Mouse (Mus musculus): Measurements from ENCODE around the gene Sphk2.

Gene Sphk2

DNA sequence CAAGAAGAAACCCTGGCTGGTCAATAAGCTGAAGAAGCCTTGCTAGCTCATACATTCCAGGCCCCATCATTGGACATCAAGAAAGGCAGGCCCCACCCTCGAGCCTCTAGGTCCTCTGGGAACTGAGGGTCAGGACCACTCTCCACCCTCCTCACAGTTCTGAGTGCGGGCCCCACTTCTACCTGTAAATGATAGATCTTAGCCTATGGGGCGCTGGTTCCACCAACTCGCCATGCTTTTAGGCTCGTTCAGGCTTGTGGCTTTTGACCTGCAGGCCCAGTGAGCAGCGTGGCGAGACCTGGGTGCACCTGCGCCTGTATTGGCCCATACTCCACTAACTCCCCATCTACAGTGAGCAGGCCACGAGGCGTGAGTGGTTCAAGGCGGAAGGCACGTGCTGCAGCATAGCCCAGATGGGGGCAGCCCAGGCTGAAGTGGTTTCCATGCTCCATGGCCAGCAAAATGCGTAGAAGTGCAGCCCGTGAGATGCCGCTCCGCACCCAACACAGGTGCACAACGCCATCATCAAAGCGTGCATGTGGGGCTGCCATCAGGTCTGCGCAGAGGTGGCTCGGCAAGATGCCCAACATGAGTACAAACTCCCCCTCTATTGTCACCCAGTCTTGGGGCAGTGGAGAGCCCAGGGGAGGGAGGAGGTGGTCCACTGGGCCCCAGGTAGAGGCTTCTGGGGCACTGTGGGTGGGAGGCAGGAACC is 7.2 kb downstream of the Sphk2 start:
- no peak for DNase-seq (ENCODE audit: low spot score in 2 of 2)

DNA sequence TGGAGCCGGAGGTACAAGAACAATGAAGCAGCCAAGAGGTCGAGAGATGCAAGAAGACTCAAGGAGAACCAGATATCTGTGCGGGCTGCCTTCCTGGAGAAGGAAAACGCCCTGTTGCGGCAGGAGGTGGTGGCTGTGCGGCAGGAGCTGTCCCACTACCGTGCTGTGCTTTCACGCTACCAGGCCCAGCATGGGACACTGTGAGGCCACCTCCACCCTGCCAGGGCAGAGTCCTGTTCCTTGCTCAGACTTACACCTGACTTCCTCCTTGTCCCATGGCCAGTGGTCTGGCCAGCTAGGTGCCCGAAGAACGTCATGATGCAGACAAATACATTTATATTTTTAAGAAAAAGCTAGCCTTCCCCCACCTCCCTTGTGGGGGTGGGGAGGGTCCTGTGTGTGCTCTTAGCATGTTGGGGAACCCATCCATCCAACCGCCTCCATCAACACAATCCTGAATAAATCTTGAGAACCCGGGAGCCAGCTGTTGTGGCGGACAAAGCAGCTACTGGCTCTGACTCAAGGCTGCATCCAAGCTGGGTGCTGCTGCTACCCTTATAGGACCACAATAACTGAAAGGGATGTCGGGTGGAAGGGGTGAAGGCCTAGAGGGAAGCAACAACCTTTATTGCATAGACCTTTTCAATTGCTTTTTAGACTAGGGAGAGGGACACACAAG is 8.0 kb downstream of the Sphk2 start:
- no peak for DNase-seq (ENCODE audit: low spot score in 2 of 2)

DNA sequence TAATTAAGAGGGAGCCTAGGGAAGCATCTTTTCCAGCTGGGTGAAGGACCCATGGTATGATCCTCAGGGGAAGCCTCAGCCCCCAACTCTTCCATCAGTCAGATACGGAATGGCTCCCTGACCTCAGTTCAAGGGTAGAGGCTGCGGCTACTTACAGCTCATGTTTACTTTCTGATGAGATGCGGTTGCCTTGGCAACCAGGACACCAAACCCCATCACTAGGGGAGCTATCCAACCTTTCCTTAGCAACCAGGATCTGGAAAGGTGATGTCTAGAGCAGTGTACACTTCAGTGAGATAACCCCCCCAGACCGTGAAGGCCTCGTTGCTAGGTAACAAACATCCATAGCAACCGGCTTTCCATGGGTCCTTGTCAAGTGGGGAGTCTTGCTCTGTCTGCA is 8.8 kb downstream of the Sphk2 start:
- DNase-seq (ENCODE audit: low spot score in 2 of 2), result no peak

DNA sequence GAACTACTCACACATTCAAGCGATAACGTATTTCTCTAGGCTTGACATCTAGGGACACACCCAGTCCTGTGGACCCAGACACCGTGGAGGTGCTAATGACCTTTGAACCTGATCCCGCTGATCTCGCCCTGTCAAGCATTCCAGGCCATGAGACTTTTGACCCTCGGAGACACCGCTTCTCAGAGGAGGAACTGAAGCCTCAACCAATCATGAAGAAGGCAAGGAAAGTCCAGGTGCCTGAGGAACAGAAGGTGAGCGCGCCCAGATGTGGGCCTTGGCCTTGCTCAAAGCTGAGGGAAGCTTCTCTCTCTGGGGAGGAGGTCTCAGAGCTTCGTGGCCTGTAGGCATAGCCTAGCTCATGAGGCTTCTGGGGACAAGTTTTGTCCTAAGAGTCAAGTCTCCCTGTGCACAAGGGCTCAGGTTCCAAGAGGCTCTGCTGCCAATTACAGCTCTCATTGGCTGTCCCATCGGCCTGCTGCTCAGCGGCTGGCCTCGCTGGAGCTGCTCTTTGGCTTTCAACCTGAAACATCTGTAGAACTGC is 9.5 kb downstream of the Sphk2 start:
- no peak for DNase-seq (ENCODE audit: low spot score in 2 of 2)

DNA sequence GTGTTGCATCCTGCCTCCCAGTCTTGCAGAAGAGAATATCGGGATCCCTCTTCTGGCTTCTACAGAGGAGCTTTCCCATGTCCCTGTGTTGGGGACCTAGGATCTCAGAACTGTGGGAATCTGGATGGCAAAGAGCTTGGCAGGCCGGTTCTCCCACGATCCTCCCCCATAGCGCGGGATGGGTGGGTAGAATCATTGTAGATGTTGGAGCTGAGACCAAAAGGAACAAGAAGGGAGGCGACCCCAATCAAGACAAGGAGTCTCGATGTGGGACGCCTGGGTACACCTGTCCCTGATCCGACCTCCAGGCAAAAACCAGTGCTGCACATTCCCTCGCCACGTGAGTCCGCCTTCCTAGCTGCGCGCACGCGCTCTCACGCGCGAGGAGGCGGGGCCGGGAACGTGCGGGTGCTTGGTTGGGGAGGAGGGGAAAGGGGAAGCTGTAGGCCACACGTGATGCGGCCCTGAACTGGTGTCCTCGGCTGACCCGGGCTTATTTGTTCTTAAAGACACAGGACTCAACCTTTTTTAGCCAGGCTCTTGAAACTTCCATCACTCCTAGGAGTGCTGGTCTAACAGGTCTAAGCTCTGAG is 10.3 kb downstream of the Sphk2 start:
- peak; percentile 81 to 86 for DNase-seq (ENCODE audit: low spot score in 2 of 2)

DNA sequence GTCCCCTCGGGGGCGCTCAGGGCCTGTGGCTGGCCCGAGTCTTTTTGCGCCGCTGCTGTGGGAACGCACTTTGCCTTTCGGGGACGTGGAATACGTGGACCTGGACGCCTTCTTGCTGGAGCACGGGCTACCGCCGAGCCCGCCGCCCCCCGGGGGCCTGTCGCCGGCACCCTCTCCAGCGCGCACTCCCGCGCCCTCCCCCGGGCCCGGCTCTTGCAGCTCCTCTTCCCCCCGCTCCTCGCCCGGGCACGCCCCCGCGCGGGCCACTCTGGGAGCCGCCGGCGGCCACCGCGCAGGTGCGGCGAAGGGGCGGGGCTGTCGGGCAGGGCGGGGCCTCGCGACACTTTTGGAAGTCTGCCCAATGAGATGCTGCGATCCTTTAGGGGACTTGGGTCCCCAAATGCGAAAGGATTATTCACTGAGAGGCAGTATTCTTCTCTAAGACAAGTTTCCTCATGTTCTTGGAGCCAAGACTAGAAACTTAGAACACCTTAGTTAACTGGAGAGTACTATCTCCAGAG is 11.0 kb downstream of the Sphk2 start:
- peak; percentile 88 to 93 for DNase-seq (ENCODE audit: low spot score in 2 of 2)

DNA sequence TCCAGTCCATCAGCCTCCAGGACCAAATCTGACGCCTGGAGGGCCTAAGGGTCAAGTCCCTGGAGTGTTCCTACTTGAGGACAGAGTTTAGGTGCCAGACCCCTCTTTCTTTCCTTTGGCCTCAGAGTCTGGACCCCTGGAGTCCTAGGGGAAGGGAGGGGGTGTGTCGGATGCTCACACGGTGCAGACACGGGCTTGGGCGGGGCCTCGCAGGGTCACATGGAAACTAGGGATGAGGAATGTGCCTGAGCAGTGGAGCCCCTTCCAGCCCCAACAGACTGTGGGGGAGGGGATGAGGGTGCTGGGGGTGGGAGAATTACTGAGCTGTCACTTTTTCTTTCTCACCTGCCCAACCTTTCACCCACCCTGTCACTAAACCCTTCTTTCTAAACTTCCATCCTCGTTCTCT is 11.9 kb downstream of the Sphk2 start:
- DNase-seq (ENCODE audit: low spot score in 2 of 2), result peak in 1 of 2 experiments; percentile 59

DNA sequence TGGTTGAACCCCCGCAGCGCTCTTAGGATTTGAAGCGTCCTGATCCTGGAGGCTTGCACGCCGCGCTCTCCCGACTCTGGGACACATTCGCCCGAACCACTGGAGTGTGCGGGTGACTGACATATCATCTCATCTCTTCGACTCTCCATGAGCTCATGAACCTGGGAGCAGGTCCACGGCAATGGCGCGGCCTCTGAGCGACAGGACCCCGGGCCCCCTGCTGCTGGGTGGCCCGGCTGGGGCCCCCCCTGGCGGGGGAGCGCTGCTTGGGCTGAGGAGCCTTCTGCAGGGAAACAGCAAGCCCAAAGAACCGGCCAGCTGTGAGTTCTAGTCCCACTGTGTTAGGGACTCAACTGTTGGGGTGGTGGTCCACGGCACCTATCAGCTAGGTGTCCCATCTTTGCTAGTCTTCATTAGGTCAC is 12.3 kb downstream of the Sphk2 start:
- peak; percentile 53 for DNase-seq (ENCODE audit: low spot score in 2 of 2)

DNA sequence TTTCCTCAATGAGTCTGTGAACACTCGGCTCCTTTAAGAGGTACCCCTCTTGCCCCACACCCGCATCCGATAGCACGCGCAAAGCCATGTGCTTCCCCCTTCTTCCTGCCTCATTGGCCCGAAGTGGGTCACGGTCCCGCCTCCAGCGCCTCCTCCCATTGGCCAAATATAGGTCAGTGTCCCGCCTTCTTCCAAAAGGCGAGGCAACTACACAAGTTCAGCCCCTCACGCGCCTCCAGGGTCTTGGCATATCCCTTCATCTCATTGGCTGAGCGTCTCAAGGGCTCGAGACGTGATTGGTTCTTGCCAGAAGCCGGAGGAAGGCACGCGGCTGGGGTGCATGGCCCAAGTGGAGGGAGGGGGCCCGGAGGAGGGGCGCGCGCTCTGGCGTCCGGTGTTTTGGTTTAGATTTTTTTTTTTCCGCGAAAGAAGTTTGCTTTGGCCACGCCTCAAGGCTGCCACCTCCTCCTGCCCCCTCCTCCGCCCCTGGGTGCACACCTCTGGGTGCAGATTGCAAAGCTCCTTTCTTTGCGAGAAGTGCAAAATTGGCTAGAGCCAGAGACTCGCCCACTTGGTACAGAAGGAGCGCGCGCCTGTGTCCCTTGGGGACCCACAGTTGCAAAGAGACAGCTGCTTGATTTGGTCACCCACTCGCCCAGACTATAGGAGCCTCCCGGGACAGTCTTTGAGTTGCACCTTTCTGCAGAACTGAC is 12.9 kb downstream of the Sphk2 start, which contains the start of gene Dbp:
Dbp (plus strand) TSS at position 359 of the 713 bp plus-strand sequence.
- DNase-seq (ENCODE audit: low spot score in 2 of 2), result peak; percentile 96 to 100

DNA sequence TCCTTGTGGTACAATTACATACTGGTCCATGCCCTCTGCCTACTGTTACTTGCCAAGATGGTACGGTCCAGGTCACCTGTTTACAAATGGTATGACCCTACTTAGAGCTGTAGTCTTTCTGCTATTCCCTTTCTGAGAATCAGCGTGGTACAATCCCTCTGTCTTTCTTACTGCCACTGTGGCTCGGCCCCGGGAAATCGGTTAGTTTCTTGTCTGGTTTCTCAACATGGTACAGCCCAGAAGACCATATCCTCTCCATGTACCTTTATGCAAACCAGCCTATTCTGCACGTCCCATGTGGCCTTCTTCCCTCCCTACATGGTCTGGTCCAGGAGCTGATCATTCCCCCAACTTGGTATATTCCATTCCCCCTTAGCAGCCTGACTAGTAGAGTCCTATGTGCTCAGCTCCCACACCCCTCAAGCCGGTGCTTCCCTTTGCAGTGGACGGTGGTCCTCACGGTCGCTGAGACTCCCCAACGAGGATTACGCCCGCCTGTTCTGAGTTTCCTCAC is 13.7 kb downstream of the Sphk2 start:
- peak; percentile 52 to 57 for DNase-seq (ENCODE audit: low spot score in 2 of 2)

DNA sequence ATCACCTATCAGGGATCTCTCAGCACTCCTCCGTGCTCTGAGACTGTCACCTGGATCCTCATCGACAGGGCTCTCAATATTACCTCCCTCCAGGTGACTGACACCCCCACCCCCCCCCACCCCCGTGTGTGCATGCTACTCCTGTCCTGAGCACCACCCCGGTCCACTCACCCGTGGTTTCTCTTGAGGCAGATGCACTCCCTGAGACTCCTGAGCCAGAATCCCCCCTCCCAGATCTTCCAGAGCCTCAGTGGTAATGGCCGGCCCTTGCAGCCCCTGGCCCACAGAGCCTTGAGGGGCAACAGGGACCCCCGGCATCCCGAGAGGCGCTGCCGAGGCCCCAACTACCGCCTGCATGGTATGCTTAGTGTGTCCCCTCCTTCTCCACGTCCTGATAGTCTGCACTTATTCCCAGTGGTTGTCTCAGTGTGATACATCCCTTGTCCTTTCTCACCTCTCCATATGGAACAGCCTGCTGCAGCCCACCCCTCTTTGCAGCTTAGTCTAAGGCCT is 14.2 kb downstream of the Sphk2 start:
- peak in 1 of 2 experiments; percentile 33 for DNase-seq (ENCODE audit: low spot score in 2 of 2)

DNA sequence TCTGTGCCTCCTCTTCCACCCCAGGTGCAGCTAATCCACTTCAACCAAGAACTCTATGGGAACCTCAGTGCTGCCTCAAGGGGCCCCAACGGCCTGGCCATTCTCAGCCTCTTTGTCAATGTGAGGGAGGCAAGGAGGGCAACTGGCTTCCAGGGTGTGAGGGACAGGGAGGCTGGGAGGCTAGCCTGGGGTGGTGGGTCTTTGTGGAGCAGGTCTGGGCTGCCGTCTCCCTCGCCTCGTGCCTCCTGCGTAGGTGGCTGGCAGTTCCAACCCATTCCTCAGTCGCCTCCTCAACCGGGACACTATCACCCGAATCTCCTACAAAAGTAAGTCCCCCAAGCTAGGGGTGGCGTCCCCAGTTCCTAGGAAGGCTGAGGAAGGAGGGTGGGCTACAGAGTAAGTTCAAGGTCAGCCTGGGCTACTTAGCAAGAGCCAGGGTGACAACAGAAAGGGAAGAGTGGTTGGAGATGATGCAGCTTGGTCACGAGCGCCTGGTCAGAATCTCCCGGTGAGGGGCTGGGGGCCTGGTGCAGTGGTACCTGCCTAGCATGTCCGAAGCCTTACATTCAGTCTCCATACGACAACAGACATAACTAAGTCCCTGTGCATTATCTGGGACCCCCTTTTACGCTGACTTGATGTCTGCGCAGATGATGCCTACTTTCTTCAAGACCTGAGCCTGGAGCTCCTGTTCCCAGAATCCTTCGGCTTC is 14.8 kb downstream of the Sphk2 start:
- no peak for DNase-seq (ENCODE audit: low spot score in 2 of 2)

DNA sequence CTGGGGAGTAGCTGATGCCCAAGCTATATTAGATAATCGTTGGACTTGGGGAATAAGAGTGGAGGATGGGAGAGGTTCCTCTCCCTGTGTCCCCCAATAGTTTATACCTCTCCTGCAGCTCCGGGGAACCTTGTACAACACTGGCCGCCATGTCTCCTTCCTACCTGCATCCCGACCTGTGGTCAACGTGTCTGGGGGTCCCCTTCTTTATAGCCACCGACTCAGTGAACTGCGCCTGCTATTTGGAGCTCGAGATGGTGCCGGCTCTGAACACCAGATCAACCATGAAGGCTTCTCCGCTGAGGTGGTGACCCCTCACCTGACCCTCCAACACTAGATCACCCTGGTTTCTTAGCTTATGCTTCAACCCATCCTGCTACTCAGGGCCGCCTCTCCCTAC is 15.5 kb downstream of the Sphk2 start:
- DNase-seq (ENCODE audit: low spot score in 2 of 2), result no peak

DNA sequence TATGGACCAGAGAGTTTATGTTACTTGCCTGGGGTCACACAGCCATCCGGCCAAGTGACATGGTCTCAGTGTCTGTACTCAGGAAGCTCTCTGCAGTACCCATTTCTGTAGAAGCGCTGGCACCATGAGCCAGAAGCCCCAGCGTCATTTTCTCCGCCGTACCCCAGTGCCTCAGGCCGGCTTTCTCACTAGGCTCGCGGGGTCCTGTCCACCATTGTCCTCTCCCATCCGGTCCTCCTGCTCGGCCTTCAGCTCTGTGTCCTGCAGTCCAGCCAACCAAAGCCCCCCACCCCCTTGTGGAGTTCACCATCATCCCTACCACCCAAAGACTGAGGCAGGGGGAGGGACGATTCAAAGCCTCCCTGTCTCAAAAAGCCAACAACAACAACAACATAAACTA is 16.2 kb downstream of the Sphk2 start:
- DNase-seq (ENCODE audit: low spot score in 2 of 2), result no peak

DNA sequence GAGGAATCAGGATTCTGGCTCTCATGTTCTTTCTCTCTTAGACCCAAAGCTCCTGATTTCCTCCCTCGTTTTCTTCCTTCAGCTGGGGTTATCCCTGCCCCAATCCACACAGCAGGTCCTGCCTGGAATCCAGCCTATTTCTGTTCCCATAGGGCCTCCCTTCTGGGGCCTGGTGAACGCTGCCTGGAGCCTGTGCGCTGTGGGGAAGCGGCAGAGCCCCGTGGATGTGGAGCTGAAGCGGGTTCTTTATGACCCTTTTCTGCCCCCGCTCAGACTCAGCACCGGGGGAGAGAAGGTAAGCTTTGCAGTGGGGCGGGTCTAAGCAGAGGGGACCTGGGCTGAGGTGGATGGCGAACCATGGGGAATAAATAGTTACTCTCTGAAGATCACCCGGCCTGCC is 16.7 kb downstream of the Sphk2 start:
- DNase-seq (ENCODE audit: low spot score in 2 of 2), result no peak

DNA sequence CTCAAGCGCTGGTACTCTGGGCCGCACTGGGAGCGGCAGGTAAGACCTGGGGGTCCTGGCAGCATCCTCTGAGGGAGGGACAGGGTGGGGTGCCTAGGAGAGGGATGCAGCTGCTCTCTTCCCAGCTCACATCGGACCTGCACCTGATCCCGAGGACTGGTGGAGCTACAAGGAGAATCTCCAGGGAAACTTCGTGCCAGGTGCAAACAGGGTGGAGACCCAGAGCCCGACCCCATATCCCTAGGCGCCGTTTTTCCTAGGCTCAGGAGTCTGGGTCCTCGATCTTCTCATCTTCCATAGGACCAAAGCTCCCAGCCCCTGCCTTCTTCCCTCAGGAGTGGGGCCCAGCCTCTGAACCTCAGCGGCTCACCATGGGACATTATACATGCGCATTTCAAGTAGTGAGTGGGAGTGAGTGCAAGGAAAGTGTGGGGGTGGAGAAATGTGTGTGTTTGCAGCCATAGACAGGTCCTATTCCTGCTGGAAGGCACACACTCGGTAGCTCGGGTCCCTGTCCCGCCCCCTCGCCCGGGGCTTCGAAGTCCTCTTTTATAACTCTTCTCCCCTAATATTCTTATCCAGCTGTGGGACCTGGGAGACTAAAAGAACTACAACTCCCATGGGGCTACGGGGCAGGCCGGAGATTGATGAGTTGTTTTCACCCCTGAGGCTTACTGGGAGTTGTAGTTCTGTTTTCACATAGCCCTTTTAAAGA is 17.3 kb downstream of the Sphk2 start:
- peak; percentile 56 to 66 for DNase-seq (ENCODE audit: low spot score in 2 of 2)

DNA sequence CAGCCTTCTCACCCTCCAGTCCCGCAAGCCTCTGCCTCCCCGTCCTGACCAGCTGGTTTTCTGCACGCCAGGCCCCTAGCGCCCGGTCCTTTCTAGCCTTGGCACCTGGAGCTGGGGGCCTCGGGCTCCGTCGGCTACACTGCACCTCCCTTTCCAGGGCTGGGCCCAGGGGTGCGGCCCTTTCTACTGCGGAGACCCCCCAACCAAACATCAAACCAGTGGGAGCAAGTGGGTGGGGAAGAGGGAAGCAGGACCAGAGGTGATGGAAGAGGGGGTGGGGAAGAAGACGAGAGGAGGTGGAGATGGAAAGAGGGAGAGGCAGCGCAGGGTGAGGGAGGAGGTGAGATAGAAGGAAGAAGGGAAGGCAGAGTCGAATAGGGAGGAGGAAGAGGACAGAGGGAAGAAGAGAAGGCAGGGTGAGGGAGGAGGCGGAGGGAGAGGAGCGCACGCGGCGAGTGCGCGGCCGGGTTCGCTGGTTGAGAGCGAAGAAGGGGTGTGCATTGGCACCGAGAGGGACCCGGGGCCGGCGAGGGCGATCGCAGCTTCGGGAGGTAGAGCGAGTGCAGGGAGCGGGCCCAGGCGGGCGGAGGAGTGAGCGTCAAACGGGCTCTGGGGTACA is 18.2 kb downstream of the Sphk2 start, which contains the start of gene Car11:
Car11 (plus strand) TSS at position 321 of the 619 bp plus-strand sequence.
- DNase-seq (ENCODE audit: low spot score in 2 of 2), result no peak

DNA sequence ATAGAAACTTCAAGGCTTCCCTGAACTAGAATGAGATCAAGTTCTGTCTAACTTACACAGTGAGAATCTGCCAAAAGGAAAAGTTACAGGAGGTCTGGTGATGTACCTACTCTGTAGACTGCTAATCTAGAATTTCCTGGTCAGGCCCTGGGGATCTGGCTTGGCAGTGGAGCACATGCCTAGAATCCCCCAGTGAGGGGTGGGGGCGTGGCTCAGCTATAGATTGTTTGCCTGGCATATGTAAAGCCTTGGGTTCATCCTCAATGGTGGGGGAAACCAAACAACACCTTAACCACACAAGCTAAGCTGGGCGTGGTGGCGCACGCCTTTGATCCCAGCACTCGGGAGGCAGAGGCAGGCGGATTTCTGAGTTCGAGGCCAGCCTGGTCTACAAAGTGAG is 19.9 kb downstream of the Sphk2 start:
- DNase-seq (ENCODE audit: low spot score in 2 of 2), result no peak

DNA sequence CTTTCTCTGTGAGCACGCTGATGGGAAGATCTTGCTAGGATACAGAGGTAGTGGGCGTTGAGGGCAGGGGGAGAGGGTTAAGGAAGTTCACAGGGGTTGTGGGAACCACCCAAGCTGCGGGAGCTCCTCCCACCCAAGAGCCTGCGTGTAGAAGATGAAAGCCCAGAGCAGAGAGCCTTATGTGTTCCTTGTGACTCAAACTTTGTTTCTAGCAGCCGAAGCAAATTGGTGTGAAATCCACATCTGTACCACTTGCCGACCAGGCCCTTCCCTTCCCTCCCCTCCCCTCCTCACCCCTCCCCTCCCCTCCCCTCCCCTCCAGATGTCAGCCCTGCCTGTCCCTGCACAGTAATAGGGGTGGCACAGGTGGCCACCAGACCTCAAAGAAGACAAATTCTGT is 22.7 kb downstream of the Sphk2 start:
- DNase-seq (ENCODE audit: low spot score in 2 of 2), result peak in 1 of 2 experiments; percentile 32
